In the genomic region with DNA sequence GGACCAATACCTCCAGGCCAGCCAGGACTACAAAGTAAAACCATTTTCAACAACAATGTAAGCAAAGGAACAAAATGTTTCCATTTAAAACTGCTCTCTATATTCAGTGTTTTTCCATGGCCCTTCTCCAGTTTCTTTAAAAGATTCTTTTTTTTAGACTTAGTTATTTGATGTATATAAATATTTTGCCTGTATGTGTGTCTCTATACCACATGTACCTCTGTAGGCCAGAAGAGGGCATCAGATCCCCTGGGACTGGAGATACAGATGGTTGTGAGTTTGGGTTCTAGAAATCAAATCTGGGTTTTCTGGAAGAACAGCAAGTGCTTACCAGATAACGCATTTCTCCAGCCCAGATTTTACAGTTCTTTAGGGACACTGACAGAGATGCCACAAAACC, we compare ENCODE assay signal across 20 mouse cellular contexts. TPM values are rescaled to one million over a fixed set of nuclear protein-coding genes. Genes with fewer than 3 reads are reported as not detected.
DNase-seq lines count a peak whose midpoint lies in the region; ATAC-seq and TF ChIP-seq lines count a peak whose summit lies in the region.
"Had no signal": no experiment of that assay in that cellular context is flagged by ENCODE, and none has a peak within 500 bp of the region (broad histone marks: within the 10 kb centered on the region; RNA-seq: fewer than 3 reads in every experiment).

No protein-coding gene starts in this region.

- H3K36me3 ChIP-seq in kidney, postnatal 0 days (ENCODE audit: insufficient read depth, low read length) = 0 out of 2 replicates have a peak, but pooled peaks cover 4% of the 10 kb centered on the region
- no peaks in the 10 kb centered on the region for H3K36me3 ChIP-seq in thymus, adult 2 months (ENCODE audit: control insufficient read depth, insufficient read depth, low read length)
- peaks cover 0 to 4% of the 10 kb centered on the region in 2 experiments; a peak in 2 of 4 replicates for H3K36me3 ChIP-seq in MEL (ENCODE audit: control insufficient read depth in 1 of 2, insufficient read depth in 2 of 2, low read length in 2 of 2)
- H3K36me3 ChIP-seq in splenic B cell, adult 2 months (ENCODE audit: control insufficient read depth, insufficient read depth, low read length, poor library complexity, severe bottlenecking) = 0 out of 2 replicates have a peak, but pooled peaks cover 2% of the 10 kb centered on the region
- H3K36me3 ChIP-seq: lung, embryonic 15.5 days had no signal

- peak; percentile 32 for TF ChIP-seq RAD21 in MEL (IDR thresholded peaks at IDR 0.05; ENCODE audit: low read depth, low read length)

- TF ChIP-seq EP300 in MEL (IDR thresholded peaks at IDR 0.05; ENCODE audit: low read depth in 1 of 2, low read length in 2 of 2) = no peak

- H3K27ac ChIP-seq in kidney, postnatal 0 days = no peak overlapping the region
- H3K27ac ChIP-seq in thymus, adult 2 months (ENCODE audit: control insufficient read depth, insufficient read depth, low read length) = no peak overlapping the region
- no peak overlapping the region for H3K27ac ChIP-seq in MEL (ENCODE audit: control insufficient read depth, low read depth, low read length)
- H3K27ac ChIP-seq: embryonic facial prominence, embryonic 13.5 days; forebrain, embryonic 10.5 days; hindbrain, embryonic 15.5 days; lung, embryonic 15.5 days; neural tube, embryonic 15.5 days had no signal

- TF ChIP-seq POLR2A in thymus, adult 2 months (IDR thresholded peaks at IDR 0.05; ENCODE audit: control insufficient read depth, extremely low read depth, insufficient read depth, low read length, poor library complexity) = no peak
- no peak for TF ChIP-seq POLR2A in MEL (IDR thresholded peaks at IDR 0.05; ENCODE audit: control insufficient read depth in 1 of 2, insufficient read depth in 1 of 2, low read depth in 1 of 2, low read length in 2 of 2, poor library complexity in 1 of 2)

- no peak overlapping the region for H3K4me2 ChIP-seq in kidney, postnatal 0 days (ENCODE audit: low read length)
- H3K4me2 ChIP-seq: embryonic facial prominence, embryonic 13.5 days; hindbrain, embryonic 15.5 days; lung, embryonic 15.5 days; neural tube, embryonic 15.5 days had no signal

- H3K9me3 ChIP-seq in kidney, postnatal 0 days (replicated peaks; ENCODE audit: low read length) = no peaks in the 10 kb centered on the region
- H3K9me3 ChIP-seq in MEL (replicated peaks; ENCODE audit: insufficient read depth, low read length) = no peaks in the 10 kb centered on the region
- H3K9me3 ChIP-seq: embryonic facial prominence, embryonic 13.5 days; forebrain, embryonic 10.5 days; G1E; hindbrain, embryonic 15.5 days; lung, embryonic 15.5 days; megakaryocyte, embryonic 14.5 days; neural tube, embryonic 15.5 days had no signal

- H3K79me2 ChIP-seq in MEL (ENCODE audit: control insufficient read depth, insufficient read depth, low read length, poor library complexity) = peaks cover 6% of the 10 kb centered on the region

- no peaks in the 10 kb centered on the region for H3K27me3 ChIP-seq in kidney, postnatal 0 days (ENCODE audit: insufficient read depth, low read length)
- H3K27me3 ChIP-seq in thymus, adult 2 months (ENCODE audit: control insufficient read depth, insufficient read depth, low read length) = no peaks in the 10 kb centered on the region
- H3K27me3 ChIP-seq in MEL (ENCODE audit: control insufficient read depth in 1 of 2, insufficient read depth in 2 of 2, low read length in 2 of 2) = no peaks in the 10 kb centered on the region
- H3K27me3 ChIP-seq in splenic B cell, adult 2 months (ENCODE audit: control insufficient read depth, insufficient read depth, low read length, poor library complexity, severe bottlenecking) = no peaks in the 10 kb centered on the region
- H3K27me3 ChIP-seq: embryonic facial prominence, embryonic 13.5 days; hindbrain, embryonic 15.5 days; lung, embryonic 15.5 days; megakaryocyte, embryonic 14.5 days; neural tube, embryonic 15.5 days had no signal

- no peak for ATAC-seq in kidney, postnatal 0 days (replicated peaks; ENCODE audit: low FRiP score, low read depth)

- H3K4me3 ChIP-seq in kidney, postnatal 0 days (replicated peaks; ENCODE audit: low read depth, low read length) = no peak overlapping the region
- H3K4me3 ChIP-seq in thymus, adult 2 months (ENCODE audit: control insufficient read depth, insufficient read depth, low read length) = no peak overlapping the region
- no peak overlapping the region for H3K4me3 ChIP-seq in MEL (ENCODE audit: control insufficient read depth in 1 of 2, insufficient read depth in 1 of 2, low read depth in 2 of 2, low read length in 2 of 2)
- H3K4me3 ChIP-seq: embryonic facial prominence, embryonic 13.5 days; forebrain, embryonic 10.5 days; hindbrain, embryonic 15.5 days; lung, embryonic 15.5 days; megakaryocyte, embryonic 14.5 days; neural tube, embryonic 15.5 days had no signal

- no peak overlapping the region for H3K9ac ChIP-seq in kidney, postnatal 0 days (ENCODE audit: low read depth, low read length)
- no peak overlapping the region for H3K9ac ChIP-seq in MEL (ENCODE audit: control insufficient read depth, low read depth, low read length, poor library complexity, severe bottlenecking)
- H3K9ac ChIP-seq: embryonic facial prominence, embryonic 13.5 days; hindbrain, embryonic 15.5 days; lung, embryonic 15.5 days; neural tube, embryonic 15.5 days had no signal

- no peak for DNase-seq in kidney, postnatal 0 days (ENCODE audit: low spot score)
- DNase-seq in kidney, adult 8-10 months = no peak
- DNase-seq in thymus, adult 2 months = peak; percentile 19
- no peak for DNase-seq in thymus, postnatal 10 days (ENCODE audit: low spot score in 2 of 2)
- peak; percentile 47 for DNase-seq in MEL (ENCODE audit: low read depth, low spot score)
- peak; percentile 25 for DNase-seq in splenic B cell, adult 2 months (ENCODE audit: low read depth, low spot score)
- no peak for DNase-seq in frontal cortex, postnatal 36 days (ENCODE audit: low spot score in 2 of 2)
- DNase-seq in ovary, postnatal 10 days (ENCODE audit: low spot score) = no peak
- DNase-seq: adrenal gland, postnatal 10 days; cerebellum, postnatal 10 days; kidney, adult 9 months; retina, postnatal 1 day; thymus, postnatal 25 days had no signal

- peak; percentile 45 for TF ChIP-seq CTCF in kidney, postnatal 0 days (IDR thresholded peaks at IDR 0.05; ENCODE audit: low read depth)
- TF ChIP-seq CTCF in thymus, adult 2 months (IDR thresholded peaks at IDR 0.05; ENCODE audit: borderline replicate concordance, control insufficient read depth, extremely low read depth, insufficient read depth, low read length, poor library complexity) = no peak
- peak; percentile 16 to 48 (median 18); a peak in 3 of 6 replicates for TF ChIP-seq CTCF in MEL (IDR thresholded peaks at IDR 0.05 in 2 of 3, conservative IDR thresholded peaks at IDR 0.05 in 1 of 3; ENCODE audit: control insufficient read depth in 1 of 3, insufficient read depth in 1 of 3, low read depth in 2 of 3, low read length in 3 of 3, poor library complexity in 1 of 3, severe bottlenecking in 1 of 3)

- WGBS in kidney, postnatal 0 days = 82% methylated on average over 1 of the region's 1 CpGs
- 97% methylated on average over 1 of the region's 1 CpGs for WGBS in thymus, adult 2 months

- H3K4me1 ChIP-seq in kidney, postnatal 0 days (replicated peaks; ENCODE audit: insufficient read depth, low read length) = 0 out of 2 replicates have a peak, but pooled peaks cover 7% of the 10 kb centered on the region
- peaks cover 14% of the 10 kb centered on the region for H3K4me1 ChIP-seq in thymus, adult 2 months (replicated peaks; ENCODE audit: control insufficient read depth, insufficient read depth, low read length)
- H3K4me1 ChIP-seq in MEL (ENCODE audit: control insufficient read depth in 1 of 2, insufficient read depth in 2 of 2, low read length in 2 of 2) = peaks cover 0 to 5% of the 10 kb centered on the region in 2 experiments; a peak in 1 of 4 replicates

TF ChIP-seq in MEL, 35 proteins besides CTCF, POLR2A, EP300 and RAD21:
- peak; percentile 52 for TF ChIP-seq SMC3 (IDR thresholded peaks at IDR 0.05; ENCODE audit: low read depth, low read length)
- TF ChIP-seq RCOR1 (IDR thresholded peaks at IDR 0.05; ENCODE audit: low read depth, low read length) = no peak
- no peak for TF ChIP-seq TCF12 (IDR thresholded peaks at IDR 0.05; ENCODE audit: low read depth, low read length)
- TF ChIP-seq ZC3H11A (IDR thresholded peaks at IDR 0.05; ENCODE audit: low read depth, low read length) = peak; percentile 17; the same call in 1 of the 2 replicates
- no peak for TF ChIP-seq UBTF (IDR thresholded peaks at IDR 0.05; ENCODE audit: borderline replicate concordance, insufficient read depth, low read depth, low read length)

RNA-seq across cellular contexts. Expression of a gene that starts 1.3 kb away (rescaled TPM):
- 59.0 and 63.9 TPM in 2 replicates for polyA plus RNA-seq in kidney, postnatal 0 days (2015; fragmentation: Nextera tagmentation; extraction: Ambion mirVana)
- 56.2 and 61.1 TPM in 2 replicates for polyA plus RNA-seq in thymus, adult 2 months (2012; rRNA removed)
- total RNA-seq in MEL (2012; rRNA removed) = 32.7 and 37.6 TPM in 2 replicates
- 10 to 100 TPM in 1 of 2 experiments, not detected in 1; 87.4 TPM for polyA plus RNA-seq in MEL (2012; ENCODE audit: insufficient read depth in 1 of 2, insufficient read length in 2 of 2, low read depth in 1 of 2, low replicate concordance in 2 of 2, missing spikeins in 1 of 2)

RNA-seq across cellular contexts. Expression of a gene that starts 26.4 kb away (rescaled TPM):
- 6.8 and 8.1 TPM in 2 replicates for polyA plus RNA-seq in kidney, postnatal 0 days (2015; fragmentation: Nextera tagmentation; extraction: Ambion mirVana)
- polyA plus RNA-seq in thymus, adult 2 months (2012; rRNA removed) = 7.3 and 8.7 TPM in 2 replicates
- total RNA-seq in MEL (2012; rRNA removed) = 8.9 and 10.4 TPM in 2 replicates
- 10 to 100 TPM in 1 of 2 experiments, not detected in 1; 12.3 TPM for polyA plus RNA-seq in MEL (2012; ENCODE audit: insufficient read depth in 1 of 2, insufficient read length in 2 of 2, low read depth in 1 of 2, low replicate concordance in 2 of 2, missing spikeins in 1 of 2)

RNA-seq across cellular contexts. Expression of a gene that starts 33.2 kb away (rescaled TPM):
- 139 and 148 TPM in 2 replicates for polyA plus RNA-seq in kidney, postnatal 0 days (2015; fragmentation: Nextera tagmentation; extraction: Ambion mirVana)
- polyA plus RNA-seq in thymus, adult 2 months (2012; rRNA removed) = 161 and 163 TPM in 2 replicates
- total RNA-seq in MEL (2012; rRNA removed) = 38.1 and 38.6 TPM in 2 replicates
- 10 to 100 TPM in 1 of 2 experiments, not detected in 1; 39.8 TPM for polyA plus RNA-seq in MEL (2012; ENCODE audit: insufficient read depth in 1 of 2, insufficient read length in 2 of 2, low read depth in 1 of 2, low replicate concordance in 2 of 2, missing spikeins in 1 of 2)

Comparison
In these comparisons a context has a peak if more than half of its experiments do, and no peak if none do; other contexts are left out.
1. DNase-seq: peak in thymus, adult 2 months (single experiment), MEL (single experiment) and splenic B cell, adult 2 months (single experiment); none in kidney, postnatal 0 days (single experiment), kidney, adult 8-10 months (0 of 2), thymus, postnatal 10 days (0 of 2), frontal cortex, postnatal 36 days (0 of 2) and ovary, postnatal 10 days (single experiment).